Mouse (Mus musculus) stomach, embryonic 16.5 days (tissue): ENCODE data around the gene Ropn1l. TPM values are rescaled to one million over a fixed set of nuclear protein-coding genes. Genes with fewer than 3 reads are reported as not detected.

Experiments used
- ATAC-seq: fragments of 200-750 bp; cut with Nextera tagmentation; 2 replicates; pipeline ENCODE4 v1.8.0; 2017; ENCODE audit warnings: moderate number of reproducible peaks, moderate TSS enrichment; ENCODE audit not compliant: insufficient read depth, low FRiP score
- H3K27ac ChIP-seq: fragments of 300-500 bp; sonication (generic); 2 replicates; pipeline ENCODE4 v1.5.1; 2014; ENCODE audit warnings: low read length
- H3K27me3 ChIP-seq: fragments of 300-500 bp; sonication (generic); 2 replicates; pipeline ENCODE4 v1.6.1; 2014; ENCODE audit warnings: low read length, control low read depth, mixed read lengths; ENCODE audit not compliant: control insufficient read depth, insufficient read depth
- H3K36me3 ChIP-seq: fragments of 300-500 bp; sonication (generic); 2 replicates; pipeline ENCODE4 v1.6.1; 2014; ENCODE audit warnings: low read length; ENCODE audit not compliant: control insufficient read depth, insufficient read depth
- H3K4me1 ChIP-seq: fragments of 300-500 bp; sonication (generic); 2 replicates; pipeline ENCODE4 v1.6.1; 2014; ENCODE audit warnings: low read length, control low read depth, mixed read lengths; ENCODE audit not compliant: control insufficient read depth, insufficient read depth
- H3K4me2 ChIP-seq: fragments of 300-500 bp; sonication (generic); 2 replicates; pipeline ENCODE4 v1.6.1; 2014; ENCODE audit warnings: low read depth, low read length, mixed read lengths
- H3K4me3 ChIP-seq: fragments of 300-500 bp; sonication (generic); replicated peaks from 2 replicates; pipeline ENCODE4 v1.5.1; 2014; ENCODE audit warnings: mild to moderate bottlenecking, low read length
- H3K9ac ChIP-seq: fragments of 300-500 bp; sonication (generic); 2 replicates; pipeline ENCODE4 v1.6.1; 2014; ENCODE audit warnings: low read length
- H3K9me3 ChIP-seq: fragments of 300-500 bp; sonication (generic); replicated peaks from 2 replicates; pipeline ENCODE4 v1.6.1; 2016; ENCODE audit warnings: low read length, control low read depth; ENCODE audit not compliant: control insufficient read depth
- WGBS: fragments of 180-500 bp; shearing (Covaris S2); extraction: QIAGEN DNeasy Blood & Tissue Kit; methylation state at CpG from one replicate; pipeline ENCODE4 v1.1.7; 2014; 5-methylcytosine and 5-hydroxymethylcytosine counted together
- polyA plus RNA-seq: library from polyadenylated mRNA; unstranded; fragments of >200 nt; fragmentation: Nextera tagmentation; extraction: Ambion mirVana; gene quantifications from 2 replicates; pipeline ENCODE4 v1.2.1, GENCODE M21; 2015

Gene Ropn1l
- polyA plus RNA-seq, 1 experiment from 2014 or later: 2.2 TPM

DNA sequence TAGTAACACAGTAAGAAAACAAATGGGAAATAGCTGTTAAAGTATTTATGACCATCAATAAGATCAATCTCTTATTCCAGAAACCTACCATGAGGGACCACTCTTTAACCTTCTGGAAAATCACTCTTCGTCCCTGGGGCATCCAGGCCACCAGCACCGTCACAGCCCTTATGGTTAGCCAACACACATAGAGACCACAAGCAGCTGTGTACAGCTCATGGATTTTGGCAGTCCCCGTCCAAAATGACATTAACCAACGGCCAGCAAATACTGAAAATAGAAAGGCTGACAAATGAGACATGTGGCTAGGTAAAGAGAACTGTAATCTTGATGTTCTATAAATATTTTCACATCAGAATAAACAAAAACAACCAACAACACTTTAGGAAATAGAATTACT is 18.0 kb upstream of the Ropn1l start:
- Histone ChIP-seq H3K4me1 (no peaks in the 10 kb centered on the region; the same call in 1 of the 2 replicates), H3K4me2 (no peak overlapping the region), H3K27me3 (no peaks in the 10 kb centered on the region), H3K9me3 (no peaks in the 10 kb centered on the region), H3K36me3 (peaks cover 10% of the 10 kb centered on the region; the same call in 1 of the 2 replicates), H3K4me3 (no peak overlapping the region), H3K27ac (no peak overlapping the region), H3K9ac (no peak overlapping the region)
- WGBS: 86% methylated on average over 4 of the region's 4 CpGs
- ATAC-seq: no peak

- H3K4me3 ChIP-seq: no peak overlapping the region
- no peaks in the 10 kb centered on the region for H3K27me3 ChIP-seq
- no peak overlapping the region for H3K4me2 ChIP-seq
- no peak for ATAC-seq
- H3K36me3 ChIP-seq: peaks cover 12% of the 10 kb centered on the region; the same call in 1 of the 2 replicates
- no peak overlapping the region for H3K27ac ChIP-seq
- H3K9me3 ChIP-seq: no peaks in the 10 kb centered on the region
- H3K4me1 ChIP-seq: no peaks in the 10 kb centered on the region; the same call in 1 of the 2 replicates
- 84% methylated on average over 4 of the region's 4 CpGs for WGBS
- no peak overlapping the region for H3K9ac ChIP-seq
These were observed 16.0 kb upstream of the Ropn1l start for GRCm38 (mm10) chr15:31469497-31469896.

DNA sequence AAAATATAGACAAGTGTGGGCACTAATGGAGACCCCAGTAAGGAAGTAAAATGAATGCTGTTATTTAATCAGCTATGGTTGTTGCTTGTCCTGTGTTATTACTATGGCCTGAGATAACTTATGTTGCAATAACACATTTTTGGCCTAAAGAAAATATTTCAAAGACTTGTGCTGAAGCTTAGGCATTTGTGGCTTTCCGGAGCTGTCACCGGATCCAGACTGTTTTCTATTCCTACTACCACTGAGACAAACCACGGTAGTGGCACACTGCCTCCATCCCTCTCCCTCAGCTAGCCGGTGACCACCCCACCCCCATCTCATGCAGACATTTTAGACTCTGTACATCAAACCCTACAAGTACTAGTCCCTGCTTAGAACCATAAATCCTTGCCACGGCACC is 15.3 kb upstream of the Ropn1l start:
- Histone ChIP-seq H3K36me3 (peaks cover 12% of the 10 kb centered on the region; the same call in 1 of the 2 replicates), H3K27me3 (no peaks in the 10 kb centered on the region), H3K4me3 (no peak overlapping the region), H3K27ac (no peak overlapping the region), H3K4me2 (no peak overlapping the region), H3K4me1 (no peaks in the 10 kb centered on the region; the same call in 1 of the 2 replicates), H3K9ac (no peak overlapping the region), H3K9me3 (no peaks in the 10 kb centered on the region)
- ATAC-seq: no peak
- WGBS: 92% methylated on average over 5 of the region's 5 CpGs

DNA sequence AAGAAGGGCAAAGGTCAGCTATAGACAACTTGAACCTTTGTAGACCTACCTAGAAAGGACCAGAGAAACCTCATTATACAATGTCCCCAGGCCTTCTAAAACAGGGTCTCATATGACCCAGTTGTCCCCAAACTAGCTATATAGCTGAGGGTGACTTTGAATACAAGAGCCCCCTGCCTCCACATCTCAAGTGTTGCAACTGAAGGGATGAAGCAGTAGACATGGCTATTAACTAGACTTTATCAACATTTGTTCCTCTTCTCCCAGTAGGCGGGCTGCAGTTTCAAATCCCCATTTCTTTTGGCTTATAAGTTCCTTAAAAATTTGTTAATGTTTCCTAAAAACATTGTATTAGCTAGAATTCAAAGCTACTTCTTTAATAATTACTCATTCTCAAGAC is 13.2 kb upstream of the Ropn1l start:
- WGBS: 97% methylated on average over 1 of the region's 1 CpGs
- Histone ChIP-seq H3K4me2 (no peak overlapping the region), H3K36me3 (peaks cover 28% of the 10 kb centered on the region)

GRCm38 (mm10) chr15:31466295-31466694 is 12.8 kb upstream of the Ropn1l start:
- no peak overlapping the region for H3K9ac ChIP-seq
- peaks cover 29% of the 10 kb centered on the region for H3K36me3 ChIP-seq
- no peak overlapping the region for H3K27ac ChIP-seq
- no peaks in the 10 kb centered on the region for H3K9me3 ChIP-seq
- WGBS: 82% methylated on average over 5 of the region's 5 CpGs
- H3K4me2 ChIP-seq: no peak overlapping the region
- no peaks in the 10 kb centered on the region for H3K4me1 ChIP-seq
- ATAC-seq: no peak
- H3K4me3 ChIP-seq: no peak overlapping the region
- no peaks in the 10 kb centered on the region for H3K27me3 ChIP-seq

More for the DNA sequence above, 13.2 kb upstream of the Ropn1l start:
- no peaks in the 10 kb centered on the region for H3K9me3 ChIP-seq
- H3K4me1 ChIP-seq: no peaks in the 10 kb centered on the region
- H3K4me3 ChIP-seq: no peak overlapping the region
- no peak overlapping the region for H3K9ac ChIP-seq
- H3K27me3 ChIP-seq: no peaks in the 10 kb centered on the region
- H3K27ac ChIP-seq: no peak overlapping the region
- no peak for ATAC-seq

DNA sequence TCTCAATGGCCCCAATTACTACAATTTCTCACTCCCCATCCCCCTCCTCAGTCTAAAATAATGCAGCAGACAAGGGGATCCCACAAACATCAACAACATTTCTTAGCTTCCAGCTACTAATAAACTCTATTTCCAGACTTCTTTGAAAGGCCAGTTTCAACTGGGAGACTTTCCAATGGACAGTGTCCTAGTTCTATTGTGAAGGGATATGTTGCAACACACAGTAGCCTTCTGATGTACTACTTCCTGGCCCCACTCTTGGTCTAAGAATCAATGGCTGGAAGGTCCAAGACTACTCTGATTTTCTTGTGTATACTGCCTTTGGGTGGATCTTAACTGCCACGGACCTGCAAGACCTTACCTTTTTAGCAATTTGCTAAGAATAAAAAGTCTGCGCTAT is 12.3 kb upstream of the Ropn1l start:
- H3K4me1 ChIP-seq: no peaks in the 10 kb centered on the region
- ATAC-seq: no peak
- peaks cover 29% of the 10 kb centered on the region for H3K36me3 ChIP-seq
- H3K4me3 ChIP-seq: no peak overlapping the region
- H3K27ac ChIP-seq: no peak overlapping the region
- 96% methylated on average over 2 of the region's 2 CpGs for WGBS
- H3K27me3 ChIP-seq: no peaks in the 10 kb centered on the region
- no peak overlapping the region for H3K9ac ChIP-seq
- no peaks in the 10 kb centered on the region for H3K9me3 ChIP-seq
- H3K4me2 ChIP-seq: no peak overlapping the region

DNA sequence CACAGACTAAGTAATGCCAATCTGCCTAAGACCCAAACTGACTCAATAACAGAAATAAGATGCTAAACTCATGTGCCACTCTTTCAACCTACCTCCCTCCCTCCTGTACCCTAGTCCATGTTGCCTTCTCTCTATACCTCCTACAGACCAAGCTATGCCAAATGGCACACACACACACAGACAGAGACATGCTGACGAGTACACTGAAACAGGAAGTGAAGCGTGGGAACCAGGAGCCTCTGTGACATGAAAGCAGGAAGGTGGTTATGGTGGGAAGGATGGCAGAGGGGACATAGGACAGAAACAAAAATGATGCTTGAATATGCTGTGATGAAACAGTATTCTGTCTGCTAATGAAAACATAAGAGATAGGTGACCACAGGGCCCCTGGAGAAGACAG is 7.0 kb upstream of the Ropn1l start:
- WGBS: 81% methylated on average over 2 of the region's 2 CpGs
- H3K36me3 ChIP-seq: peaks cover 34% of the 10 kb centered on the region

GRCm38 (mm10) chr15:31458081-31458480 is 4.5 kb upstream of the Ropn1l start:
- Histone ChIP-seq H3K27ac (no peak overlapping the region), H3K4me2 (no peak overlapping the region), H3K4me3 (no peak overlapping the region), H3K27me3 (no peaks in the 10 kb centered on the region), H3K36me3 (peaks cover 26% of the 10 kb centered on the region), H3K4me1 (no peaks in the 10 kb centered on the region), H3K9ac (no peak overlapping the region), H3K9me3 (no peaks in the 10 kb centered on the region)
- WGBS: 89% methylated on average over 7 of the region's 7 CpGs
- no peak for ATAC-seq

More for the DNA sequence above, 7.0 kb upstream of the Ropn1l start:
- Histone ChIP-seq H3K9ac (no peak overlapping the region), H3K4me1 (no peaks in the 10 kb centered on the region), H3K9me3 (no peaks in the 10 kb centered on the region), H3K27ac (no peak overlapping the region), H3K4me2 (no peak overlapping the region), H3K27me3 (no peaks in the 10 kb centered on the region), H3K4me3 (no peak overlapping the region)
- ATAC-seq: no peak

- Histone ChIP-seq H3K9ac (no peak overlapping the region), H3K4me2 (no peak overlapping the region), H3K27ac (no peak overlapping the region), H3K9me3 (no peaks in the 10 kb centered on the region), H3K4me3 (no peak overlapping the region), H3K36me3 (peaks cover 11% of the 10 kb centered on the region; the same call in 1 of the 2 replicates), H3K4me1 (peaks cover 4% of the 10 kb centered on the region; the same call in 1 of the 2 replicates), H3K27me3 (no peaks in the 10 kb centered on the region)
- WGBS: 91% methylated on average over 5 of the region's 5 CpGs
- no peak for ATAC-seq
These were observed 2.8 kb upstream of the Ropn1l start for GRCm38 (mm10) chr15:31456381-31456780.
